Mouse (Mus musculus) c-Kit-positive CD71-positive TER-119-negative erythroid progenitor cells, embryonic 14.5 days (primary cell): ENCODE results near the gene Stard10.
A peak's percentile ranks its signal among the peaks of the same experiment; 100 is the strongest.

Experiments
- DNase-seq: peaks from one replicate; pipeline ENCODE4 v3.0.0-alpha.2; 2013; ENCODE audit warnings: low read depth

Gene Stard10

GRCm38 (mm10) chr7:101332045-101332831 is 15.4 kb downstream of the Stard10 start:
- no peak for DNase-seq

- DNase-seq: no peak
These were observed 18.3 kb downstream of the Stard10 start for GRCm38 (mm10) chr7:101335228-101335627.

- no peak for DNase-seq
These were observed 19.8 kb downstream of the Stard10 start for GRCm38 (mm10) chr7:101336686-101337085.

- DNase-seq: no peak
These were observed 20.5 kb downstream of the Stard10 start for GRCm38 (mm10) chr7:101337401-101337800.

GRCm38 (mm10) chr7:101341405-101341804 is 24.5 kb downstream of the Stard10 start:
- DNase-seq: no peak

GRCm38 (mm10) chr7:101343135-101343534 is 26.2 kb downstream of the Stard10 start:
- DNase-seq: no peak

- no peak for DNase-seq
These were observed 28.0 kb downstream of the Stard10 start for GRCm38 (mm10) chr7:101344892-101345291.

GRCm38 (mm10) chr7:101346991-101347390 is 30.1 kb downstream of the Stard10 start:
- no peak for DNase-seq

- peak; percentile 60 for DNase-seq
These were observed 30.9 kb downstream of the Stard10 start, which contains the start of gene Arap1 for GRCm38 (mm10) chr7:101347767-101348270. Gene Arap1 (plus strand): TSS chr7:101348067.

GRCm38 (mm10) chr7:101348312-101348711 is 31.4 kb downstream of the Stard10 start:
- DNase-seq: no peak

- no peak for DNase-seq
These were observed 33.0 kb downstream of the Stard10 start for GRCm38 (mm10) chr7:101349861-101350260.

GRCm38 (mm10) chr7:101352404-101352803 is 35.5 kb downstream of the Stard10 start:
- DNase-seq: no peak

GRCm38 (mm10) chr7:101354423-101354822 is 37.5 kb downstream of the Stard10 start:
- no peak for DNase-seq

- no peak for DNase-seq
These were observed 38.7 kb downstream of the Stard10 start for GRCm38 (mm10) chr7:101355551-101356100.

- no peak for DNase-seq
These were observed 40.0 kb downstream of the Stard10 start for GRCm38 (mm10) chr7:101356868-101357267.

GRCm38 (mm10) chr7:101360406-101360805 is 43.5 kb downstream of the Stard10 start:
- DNase-seq: no peak

GRCm38 (mm10) chr7:101361021-101361420 is 44.1 kb downstream of the Stard10 start:
- DNase-seq: no peak

GRCm38 (mm10) chr7:101361767-101362166 is 44.9 kb downstream of the Stard10 start:
- no peak for DNase-seq

GRCm38 (mm10) chr7:101362791-101363191 is 45.9 kb downstream of the Stard10 start:
- DNase-seq: no peak

GRCm38 (mm10) chr7:101363914-101364313 is 47.0 kb downstream of the Stard10 start:
- DNase-seq: no peak

- DNase-seq: no peak
These were observed 51.3 kb downstream of the Stard10 start for GRCm38 (mm10) chr7:101367901-101368852.

GRCm38 (mm10) chr7:101369666-101370065 is 52.8 kb downstream of the Stard10 start:
- no peak for DNase-seq
